Mouse (Mus musculus): ENCODE results near the gene Akr1a1. TPM values are rescaled to one million over a fixed set of nuclear protein-coding genes. Genes with fewer than 3 reads are reported as not detected.
A peak's percentile ranks its signal among the peaks of the same experiment; 100 is the strongest.

Gene Akr1a1
- polyA plus RNA-seq, 1 experiment: 547 TPM

- no peak for TF ChIP-seq POLR2A (IDR thresholded peaks at IDR 0.05; ENCODE audit: extremely low read depth, insufficient read depth, low read length)
- TF ChIP-seq CTCF (IDR thresholded peaks at IDR 0.05; ENCODE audit: extremely low read depth, insufficient read depth, low read length): no peak
- no peak overlapping the region for H3K4me3 ChIP-seq (ENCODE audit: insufficient read depth, low read length)
- H3K27ac ChIP-seq (ENCODE audit: insufficient read depth, low read length): no peak overlapping the region
- H3K4me1 ChIP-seq (ENCODE audit: control insufficient read depth, insufficient read depth, low read length): no peaks in the 10 kb centered on the region
Observed at GRCm38 (mm10) chr4:116612621-116613020, 38.9 kb downstream of the Akr1a1 start.

GRCm38 (mm10) chr4:116596978-116597881 is 54.2 kb downstream of the Akr1a1 start:
- H3K4me3 ChIP-seq (ENCODE audit: insufficient read depth, low read length): peak overlapping the region; percentile 76
- peak overlapping the region; percentile 37 for H3K27ac ChIP-seq (ENCODE audit: insufficient read depth, low read length)
- H3K4me1 ChIP-seq (ENCODE audit: control insufficient read depth, insufficient read depth, low read length): peaks cover 1% of the 10 kb centered on the region; the same call in 1 of the 2 replicates
- TF ChIP-seq POLR2A (IDR thresholded peaks at IDR 0.05; ENCODE audit: extremely low read depth, insufficient read depth, low read length) (peak; percentile 71), CTCF (IDR thresholded peaks at IDR 0.05; ENCODE audit: extremely low read depth, insufficient read depth, low read length) (no peak)

DNA sequence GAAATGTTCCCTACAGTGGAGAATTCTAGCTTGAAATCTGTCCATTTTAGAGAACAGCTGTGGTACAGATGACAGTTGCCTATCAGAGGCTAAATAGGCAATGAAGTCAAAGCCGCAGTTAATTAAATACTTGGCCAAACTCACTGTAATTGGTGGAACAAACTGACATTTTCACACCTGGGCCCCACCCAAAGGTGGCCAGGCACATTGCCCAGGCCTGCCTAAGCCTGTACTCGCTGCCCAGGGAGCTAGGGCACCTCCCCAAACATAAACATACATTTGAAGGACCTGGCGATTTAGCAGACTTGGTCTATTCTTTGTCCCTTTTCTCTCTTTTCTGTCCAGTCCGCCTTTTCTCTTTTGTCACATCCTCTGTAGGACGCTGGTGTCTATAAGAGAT is 55.1 kb downstream of the Akr1a1 start, which contains the start of gene Ccdc17:
Gene Ccdc17, plus strand, starts transcription at position 276 of the 400 bp plus-strand sequence.
- TF ChIP-seq CTCF (IDR thresholded peaks at IDR 0.05; ENCODE audit: extremely low read depth, insufficient read depth, low read length) (no peak), POLR2A (IDR thresholded peaks at IDR 0.05; ENCODE audit: extremely low read depth, insufficient read depth, low read length) (no peak)
- Histone ChIP-seq H3K4me1 (ENCODE audit: control insufficient read depth, insufficient read depth, low read length) (peaks cover 1% of the 10 kb centered on the region; the same call in 1 of the 2 replicates), H3K4me3 (ENCODE audit: insufficient read depth, low read length) (peak within 1 kb of the TSS; percentile 76), H3K27ac (ENCODE audit: insufficient read depth, low read length) (peak within 1 kb of the TSS; percentile 37)

DNA sequence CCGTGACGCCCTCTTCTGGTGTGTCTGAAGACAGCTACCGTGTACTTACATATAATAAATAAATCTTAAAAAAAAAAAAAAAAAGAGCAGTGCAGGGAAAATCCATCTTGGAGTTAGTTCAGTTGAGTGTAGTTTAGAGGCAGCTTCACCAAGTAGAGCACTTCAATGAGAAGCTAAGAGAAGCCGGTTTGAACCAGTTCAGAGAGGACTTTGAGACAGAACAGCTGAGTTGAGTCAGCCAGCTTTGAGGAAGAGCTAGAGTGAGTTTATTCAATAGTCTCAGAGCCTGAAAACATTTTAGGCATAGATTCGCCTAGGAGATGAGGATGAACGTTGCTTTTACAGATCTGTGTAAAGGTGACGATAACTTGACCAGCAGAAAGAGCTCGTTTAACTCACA is 55.7 kb downstream of the Akr1a1 start:
- Histone ChIP-seq H3K4me1 (ENCODE audit: control insufficient read depth, insufficient read depth, low read length) (peaks cover 1% of the 10 kb centered on the region; the same call in 1 of the 2 replicates), H3K4me3 (ENCODE audit: insufficient read depth, low read length) (no peak overlapping the region; the same call in 1 of the 2 replicates), H3K27ac (ENCODE audit: insufficient read depth, low read length) (no peak overlapping the region)
- no peak for TF ChIP-seq POLR2A (IDR thresholded peaks at IDR 0.05; ENCODE audit: extremely low read depth, insufficient read depth, low read length)
- TF ChIP-seq CTCF (IDR thresholded peaks at IDR 0.05; ENCODE audit: extremely low read depth, insufficient read depth, low read length): no peak

Other genes starting within 250 kb of the Akr1a1 start
- gene Mast2, start 187.5 kb downstream of the Akr1a1 start, polyA plus RNA-seq (2012; rRNA removed): 87.3 and 98.0 TPM in 2 replicates
- 7.0 and 7.9 TPM in 2 replicates for gene Ipp, start 144.1 kb downstream of the Akr1a1 start, polyA plus RNA-seq (2012; rRNA removed)
- gene Tmem69, start 95.7 kb downstream of the Akr1a1 start, polyA plus RNA-seq (2012; rRNA removed): 8.4 and 9.0 TPM in 2 replicates
- 33.8 and 40.6 TPM in 2 replicates for gene Gpbp1l1, start 94.0 kb downstream of the Akr1a1 start, polyA plus RNA-seq (2012; rRNA removed)
- gene Ccdc17, start 55.0 kb downstream of the Akr1a1 start, polyA plus RNA-seq (2012; rRNA removed): 5.0 and 8.3 TPM in 2 replicates
- gene Nasp, start 23.7 kb downstream of the Akr1a1 start, polyA plus RNA-seq (2012; rRNA removed): 23.5 and 25.1 TPM in 2 replicates
- gene Prdx1, start 33.9 kb upstream of the Akr1a1 start, polyA plus RNA-seq (2012; rRNA removed): 222 and 249 TPM in 2 replicates
- gene Mmachc, start 56.7 kb upstream of the Akr1a1 start, polyA plus RNA-seq (2012; rRNA removed): 15.6 and 18.7 TPM in 2 replicates
- gene Ccdc163, start 56.8 kb upstream of the Akr1a1 start, polyA plus RNA-seq (2012; rRNA removed): 19.3 and 19.8 TPM in 2 replicates
- gene Tesk2, start 69.3 kb upstream of the Akr1a1 start, polyA plus RNA-seq (2012; rRNA removed): 6.8 and 7.5 TPM in 2 replicates
- gene Toe1, start 156.0 kb upstream of the Akr1a1 start, polyA plus RNA-seq (2012; rRNA removed): 21.6 and 22.2 TPM in 2 replicates
- 5.7 and 5.9 TPM in 2 replicates for gene Mutyh, start 156.0 kb upstream of the Akr1a1 start, polyA plus RNA-seq (2012; rRNA removed)
- 1.4 and 1.9 TPM in 2 replicates for gene Hpdl, start 170.0 kb upstream of the Akr1a1 start, polyA plus RNA-seq (2012; rRNA removed)
- 6.0 and 6.3 TPM in 2 replicates for gene Zswim5, start 225.7 kb upstream of the Akr1a1 start, polyA plus RNA-seq (2012; rRNA removed)

Data from cortical plate, adult 2 months (tissue).